Mouse (Mus musculus): ENCODE measurements around the gene Tm9sf4. TPM values are rescaled to one million over a fixed set of nuclear protein-coding genes. Genes with fewer than 3 reads are reported as not detected.

Tm9sf4 gene
- polyA plus RNA-seq, 1 experiment from 2014 or later, result 68.1 TPM

GRCm38 (mm10) chr2:153179961-153180360, 18.9 kb downstream of the Tm9sf4 start:
- no peak overlapping the region for H3K4me3 ChIP-seq (replicated peaks; ENCODE audit: low read depth, low read length)
- H3K27ac ChIP-seq, result 0 out of 2 replicates have a peak overlapping the region, but pooled peaks have one; percentile 1
- H3K27me3 ChIP-seq (ENCODE audit: insufficient read depth, low read length), result no peaks in the 10 kb centered on the region
- H3K9ac ChIP-seq (ENCODE audit: low read depth, low read length), result no peak overlapping the region
- TF ChIP-seq CTCF (IDR thresholded peaks at IDR 0.05; ENCODE audit: low read depth), result no peak
- no peaks in the 10 kb centered on the region for H3K4me1 ChIP-seq (replicated peaks; ENCODE audit: insufficient read depth, low read length)
- H3K4me2 ChIP-seq (ENCODE audit: low read length), result no peak overlapping the region
- no peaks in the 10 kb centered on the region for H3K9me3 ChIP-seq (replicated peaks; ENCODE audit: low read length)
- no peak for ATAC-seq (replicated peaks; ENCODE audit: low FRiP score, low read depth)
- 87% methylated on average over 3 of the region's 3 CpGs for WGBS
- DNase-seq (ENCODE audit: low spot score), result no peak
- H3K36me3 ChIP-seq (ENCODE audit: insufficient read depth, low read length), result peaks cover 27% of the 10 kb centered on the region

DNA sequence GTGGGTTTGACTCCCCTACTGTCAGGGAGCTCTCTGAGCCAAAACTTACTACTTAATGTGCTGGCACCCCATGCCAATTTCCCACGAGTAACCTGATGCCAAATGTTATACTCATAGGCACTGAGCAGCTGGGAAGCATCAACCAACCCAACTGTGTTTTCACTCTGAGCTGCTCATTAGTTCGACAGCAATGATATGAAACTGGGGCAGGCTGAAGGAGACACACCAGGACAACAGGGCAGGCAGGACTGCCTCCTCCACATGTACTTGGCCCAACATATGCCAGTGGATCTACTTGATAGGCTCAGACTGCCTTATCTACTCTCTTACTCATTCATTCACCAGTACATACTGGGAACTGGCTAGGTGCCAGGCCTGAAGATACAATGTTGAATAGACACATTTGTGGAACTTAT, 25.1 kb downstream of the Tm9sf4 start:
- Histone ChIP-seq H3K27ac (no peak overlapping the region), H3K4me3 (replicated peaks; ENCODE audit: low read depth, low read length) (no peak overlapping the region), H3K9me3 (replicated peaks; ENCODE audit: low read length) (no peaks in the 10 kb centered on the region), H3K4me1 (replicated peaks; ENCODE audit: insufficient read depth, low read length) (no peaks in the 10 kb centered on the region), H3K27me3 (ENCODE audit: insufficient read depth, low read length) (no peaks in the 10 kb centered on the region), H3K36me3 (ENCODE audit: insufficient read depth, low read length) (peaks cover 71% of the 10 kb centered on the region), H3K9ac (ENCODE audit: low read depth, low read length) (no peak overlapping the region), H3K4me2 (ENCODE audit: low read length) (no peak overlapping the region)
- ATAC-seq (replicated peaks; ENCODE audit: low FRiP score, low read depth) (no peak), DNase-seq (ENCODE audit: low spot score) (no peak)
- no peak for TF ChIP-seq CTCF (IDR thresholded peaks at IDR 0.05; ENCODE audit: low read depth)
- WGBS, result 42% methylated on average over 2 of the region's 2 CpGs

DNA sequence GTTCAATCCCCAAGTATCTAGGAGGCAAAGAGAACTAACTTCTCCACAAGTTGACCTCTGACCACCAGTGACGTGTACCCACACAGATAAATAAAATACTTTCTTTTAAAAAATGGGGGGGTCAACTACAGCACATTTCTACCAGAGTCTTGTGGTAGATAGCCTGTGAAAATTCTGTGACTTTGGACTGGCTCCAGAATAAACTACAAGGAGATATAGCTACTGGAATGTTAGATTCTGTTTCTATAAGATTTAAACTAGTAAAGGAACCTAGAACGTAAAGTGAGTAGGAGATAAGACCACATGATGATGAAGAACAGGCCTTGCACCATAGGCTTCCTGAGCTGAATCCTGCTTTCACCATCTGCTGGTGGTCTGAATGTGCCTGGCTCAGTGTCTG, 26.7 kb downstream of the Tm9sf4 start:
- no peak for TF ChIP-seq CTCF (IDR thresholded peaks at IDR 0.05; ENCODE audit: low read depth)
- no peak for ATAC-seq (replicated peaks; ENCODE audit: low FRiP score, low read depth)
- DNase-seq (ENCODE audit: low spot score), result no peak
- H3K4me2 ChIP-seq (ENCODE audit: low read length), result no peak overlapping the region
- H3K36me3 ChIP-seq (ENCODE audit: insufficient read depth, low read length), result peaks cover 77% of the 10 kb centered on the region
- H3K27ac ChIP-seq, result no peak overlapping the region
- no peaks in the 10 kb centered on the region for H3K9me3 ChIP-seq (replicated peaks; ENCODE audit: low read length)
- 80% methylated on average over 2 of the region's 2 CpGs for WGBS
- H3K4me3 ChIP-seq (replicated peaks; ENCODE audit: low read depth, low read length), result no peak overlapping the region
- H3K27me3 ChIP-seq (ENCODE audit: insufficient read depth, low read length), result no peaks in the 10 kb centered on the region
- no peaks in the 10 kb centered on the region for H3K4me1 ChIP-seq (replicated peaks; ENCODE audit: insufficient read depth, low read length)
- no peak overlapping the region for H3K9ac ChIP-seq (ENCODE audit: low read depth, low read length)

DNA sequence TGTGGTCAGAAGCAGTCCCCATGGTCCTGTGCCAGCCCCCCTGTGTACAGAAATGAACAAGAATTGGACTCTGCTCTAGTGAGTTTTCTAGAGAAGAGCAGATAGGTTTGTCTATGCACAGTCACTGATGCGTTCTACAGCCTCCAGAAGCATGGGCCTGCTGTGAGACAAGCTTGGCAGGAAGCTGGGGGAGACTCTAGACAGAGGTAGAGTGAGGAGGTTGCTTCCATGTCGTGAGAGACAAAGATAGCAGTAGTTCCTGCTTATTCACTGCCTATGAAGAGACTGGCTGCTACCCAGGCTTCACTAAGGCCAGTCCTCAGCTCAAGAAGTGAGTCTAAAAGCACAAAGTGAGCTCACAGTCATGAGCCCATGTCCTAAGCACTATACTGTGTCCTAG, 30.1 kb downstream of the Tm9sf4 start:
- no peak for DNase-seq (ENCODE audit: low spot score)
- H3K36me3 ChIP-seq (ENCODE audit: insufficient read depth, low read length), result peaks cover 70% of the 10 kb centered on the region
- WGBS, result 81% methylated on average over 2 of the region's 2 CpGs

GRCm38 (mm10) chr2:153194255-153194654, 33.2 kb downstream of the Tm9sf4 start:
- WGBS, result 93% methylated on average over 3 of the region's 3 CpGs
- H3K4me3 ChIP-seq (replicated peaks; ENCODE audit: low read depth, low read length), result no peak overlapping the region
- H3K9ac ChIP-seq (ENCODE audit: low read depth, low read length), result no peak overlapping the region
- TF ChIP-seq CTCF (IDR thresholded peaks at IDR 0.05; ENCODE audit: low read depth), result no peak
- peaks cover 46% of the 10 kb centered on the region for H3K36me3 ChIP-seq (ENCODE audit: insufficient read depth, low read length)
- H3K4me1 ChIP-seq (replicated peaks; ENCODE audit: insufficient read depth, low read length), result no peaks in the 10 kb centered on the region
- no peak for DNase-seq (ENCODE audit: low spot score)
- H3K9me3 ChIP-seq (replicated peaks; ENCODE audit: low read length), result no peaks in the 10 kb centered on the region
- H3K27me3 ChIP-seq (ENCODE audit: insufficient read depth, low read length), result no peaks in the 10 kb centered on the region
- no peak overlapping the region for H3K4me2 ChIP-seq (ENCODE audit: low read length)
- no peak overlapping the region for H3K27ac ChIP-seq
- no peak for ATAC-seq (replicated peaks; ENCODE audit: low FRiP score, low read depth)

More for the DNA sequence above, 30.1 kb downstream of the Tm9sf4 start:
- Histone ChIP-seq H3K9me3 (replicated peaks; ENCODE audit: low read length) (no peaks in the 10 kb centered on the region), H3K4me3 (replicated peaks; ENCODE audit: low read depth, low read length) (no peak overlapping the region), H3K27me3 (ENCODE audit: insufficient read depth, low read length) (no peaks in the 10 kb centered on the region), H3K4me2 (ENCODE audit: low read length) (no peak overlapping the region), H3K4me1 (replicated peaks; ENCODE audit: insufficient read depth, low read length) (no peaks in the 10 kb centered on the region), H3K27ac (no peak overlapping the region), H3K9ac (ENCODE audit: low read depth, low read length) (no peak overlapping the region)
- ATAC-seq (replicated peaks; ENCODE audit: low FRiP score, low read depth), result no peak
- no peak for TF ChIP-seq CTCF (IDR thresholded peaks at IDR 0.05; ENCODE audit: low read depth)

GRCm38 (mm10) chr2:153198485-153198884, 37.4 kb downstream of the Tm9sf4 start:
- Histone ChIP-seq H3K4me1 (replicated peaks; ENCODE audit: insufficient read depth, low read length) (no peaks in the 10 kb centered on the region), H3K9me3 (replicated peaks; ENCODE audit: low read length) (no peaks in the 10 kb centered on the region), H3K27ac (no peak overlapping the region), H3K9ac (ENCODE audit: low read depth, low read length) (no peak overlapping the region), H3K27me3 (ENCODE audit: insufficient read depth, low read length) (no peaks in the 10 kb centered on the region), H3K36me3 (ENCODE audit: insufficient read depth, low read length) (peaks cover 30% of the 10 kb centered on the region), H3K4me3 (replicated peaks; ENCODE audit: low read depth, low read length) (no peak overlapping the region), H3K4me2 (ENCODE audit: low read length) (no peak overlapping the region)
- 74% methylated on average over 5 of the region's 5 CpGs for WGBS
- ATAC-seq (replicated peaks; ENCODE audit: low FRiP score, low read depth) (no peak), DNase-seq (ENCODE audit: low spot score) (no peak)
- no peak for TF ChIP-seq CTCF (IDR thresholded peaks at IDR 0.05; ENCODE audit: low read depth)

GRCm38 (mm10) chr2:153199114-153199513, 38.0 kb downstream of the Tm9sf4 start:
- Histone ChIP-seq H3K9ac (ENCODE audit: low read depth, low read length) (no peak overlapping the region), H3K27ac (no peak overlapping the region), H3K4me1 (replicated peaks; ENCODE audit: insufficient read depth, low read length) (no peaks in the 10 kb centered on the region), H3K27me3 (ENCODE audit: insufficient read depth, low read length) (no peaks in the 10 kb centered on the region), H3K4me3 (replicated peaks; ENCODE audit: low read depth, low read length) (no peak overlapping the region), H3K4me2 (ENCODE audit: low read length) (no peak overlapping the region), H3K36me3 (ENCODE audit: insufficient read depth, low read length) (peaks cover 30% of the 10 kb centered on the region), H3K9me3 (replicated peaks; ENCODE audit: low read length) (no peaks in the 10 kb centered on the region)
- ATAC-seq (replicated peaks; ENCODE audit: low FRiP score, low read depth) (no peak), DNase-seq (ENCODE audit: low spot score) (no peak)
- WGBS, result 93% methylated on average over 2 of the region's 2 CpGs
- no peak for TF ChIP-seq CTCF (IDR thresholded peaks at IDR 0.05; ENCODE audit: low read depth)

Measured in kidney, postnatal 0 days (tissue).